17 mouse cellular contexts compared by ENCODE assay signal in genomic region chr1:71887809-71888208, GRCm38 (mm10).
DNase-seq lines count a peak whose midpoint lies in the region; ATAC-seq and TF ChIP-seq lines count a peak whose summit lies in the region.
"Had no signal": no experiment of that assay in that cellular context is flagged by ENCODE, and none has a peak within 500 bp of the region (broad histone marks: within the 10 kb centered on the region; RNA-seq: fewer than 3 reads in every experiment).

No protein-coding gene starts in this region.

- H3K36me3 ChIP-seq in ES-E14 (ENCODE audit: control insufficient read depth, insufficient read depth, low read length, poor library complexity, severe bottlenecking) = no peaks in the 10 kb centered on the region
- no peaks in the 10 kb centered on the region for H3K36me3 ChIP-seq in liver, embryonic 16.5 days (ENCODE audit: control insufficient read depth, insufficient read depth)
- no peaks in the 10 kb centered on the region for H3K36me3 ChIP-seq in forebrain, embryonic 16.5 days (ENCODE audit: control insufficient read depth, insufficient read depth)
- H3K36me3 ChIP-seq: embryonic facial prominence, embryonic 13.5 days; midbrain, embryonic 12.5 days had no signal

- H3K9me3 ChIP-seq in ES-E14 (ENCODE audit: control insufficient read depth, insufficient read depth, low read depth, low read length) = no peaks in the 10 kb centered on the region
- H3K9me3 ChIP-seq in liver, embryonic 16.5 days (replicated peaks; ENCODE audit: control insufficient read depth, low read length) = no peaks in the 10 kb centered on the region
- H3K9me3 ChIP-seq in forebrain, embryonic 16.5 days (ENCODE audit: control insufficient read depth, low read length) = no peaks in the 10 kb centered on the region
- H3K9me3 ChIP-seq: embryonic facial prominence, embryonic 13.5 days; midbrain, embryonic 12.5 days had no signal

- no peaks in the 10 kb centered on the region for H3K4me1 ChIP-seq in ES-E14 (ENCODE audit: control insufficient read depth in 2 of 2, insufficient read depth in 2 of 2, low read length in 2 of 2, poor library complexity in 1 of 2)
- no peaks in the 10 kb centered on the region; the same call in 1 of the 2 replicates for H3K4me1 ChIP-seq in liver, embryonic 16.5 days (ENCODE audit: control insufficient read depth, low read depth, low read length)
- H3K4me1 ChIP-seq in forebrain, embryonic 16.5 days (replicated peaks; ENCODE audit: control insufficient read depth, insufficient read depth, low read length) = no peaks in the 10 kb centered on the region

- ATAC-seq in liver, embryonic 16.5 days (ENCODE audit: low read depth) = peak; percentile 82
- no peak for ATAC-seq in forebrain, embryonic 16.5 days
- ATAC-seq: forebrain, postnatal 0 days had no signal

- H3K27ac ChIP-seq in ES-E14 (ENCODE audit: insufficient read depth, low read depth, low read length, poor library complexity, severe bottlenecking) = 0 out of 2 replicates have a peak overlapping the region, but pooled peaks have one; percentile 31
- peak overlapping the region; percentile 87 for H3K27ac ChIP-seq in liver, embryonic 16.5 days (ENCODE audit: low read length)
- no peak overlapping the region for H3K27ac ChIP-seq in forebrain, embryonic 16.5 days (ENCODE audit: low read length)
- H3K27ac ChIP-seq: embryonic facial prominence, embryonic 13.5 days; midbrain, embryonic 12.5 days had no signal

- WGBS in liver, embryonic 16.5 days (ENCODE audit: insufficient replicate concordance) = 41% methylated on average over 3 of the region's 3 CpGs
- WGBS in forebrain, embryonic 16.5 days = 89% methylated on average over 3 of the region's 3 CpGs

- no peaks in the 10 kb centered on the region for H3K27me3 ChIP-seq in liver, embryonic 16.5 days (ENCODE audit: control insufficient read depth, insufficient read depth, low read depth, low read length)
- H3K27me3 ChIP-seq in forebrain, embryonic 16.5 days (replicated peaks; ENCODE audit: control insufficient read depth, insufficient read depth, low read length) = no peaks in the 10 kb centered on the region
- H3K27me3 ChIP-seq: embryonic facial prominence, embryonic 13.5 days; midbrain, embryonic 12.5 days had no signal

- no peak overlapping the region for H3K9ac ChIP-seq in ES-E14 (ENCODE audit: insufficient read depth, low read depth, low read length, poor library complexity, severe bottlenecking)
- no peak overlapping the region for H3K9ac ChIP-seq in liver, embryonic 16.5 days (ENCODE audit: low read depth, low read length)
- H3K9ac ChIP-seq in forebrain, embryonic 16.5 days (replicated peaks; ENCODE audit: low read depth, low read length) = no peak overlapping the region
- H3K9ac ChIP-seq: embryonic facial prominence, embryonic 13.5 days; forebrain, postnatal 0 days; midbrain, embryonic 12.5 days had no signal

- in situ Hi-C loops in ES-E14 (cut with MboI; ENCODE audit: low sequenced_read_pairs in 2 of 2, unreplicated experiment in 2 of 2) = no loop called here

- no peak overlapping the region for H3K4me3 ChIP-seq in ES-E14 (ENCODE audit: insufficient read depth in 1 of 2, low read depth in 1 of 2, low read length in 2 of 2, poor library complexity in 1 of 2, severe bottlenecking in 1 of 2)
- no peak overlapping the region for H3K4me3 ChIP-seq in liver, embryonic 16.5 days (ENCODE audit: low read depth, low read length)
- H3K4me3 ChIP-seq in forebrain, embryonic 16.5 days (replicated peaks; ENCODE audit: low read length) = no peak overlapping the region
- H3K4me3 ChIP-seq: embryonic facial prominence, embryonic 13.5 days; midbrain, embryonic 12.5 days had no signal

- peak; percentile 92 for DNase-seq in heart, adult 11 months
- no peak for DNase-seq in heart, postnatal 10 days
- DNase-seq in ES-E14 (ENCODE audit: low read depth, low spot score) = no peak
- DNase-seq in gastrocnemius, postnatal 25 days = peak; percentile 76
- DNase-seq in left cerebral cortex, postnatal 10 days (ENCODE audit: extremely low spot score in 1 of 2, low spot score in 2 of 2) = no peak
- DNase-seq in right cerebral cortex, postnatal 10 days (ENCODE audit: low spot score in 2 of 2) = no peak
- DNase-seq: adrenal gland, postnatal 25 days; cerebellum, postnatal 36 days; forebrain, postnatal 0 days; layer of hippocampus, adult 9-11 months; lung, postnatal 14 days; retina, postnatal 1 day; thymus, adult 18-20 months had no signal

- intact Hi-C loops in heart, postnatal 10 days (cut with DNase I) = no loop called here
- intact Hi-C loops in left cerebral cortex, postnatal 10 days (cut with DNase I) = no loop called here

- 0 out of 2 replicates have a peak overlapping the region, but pooled peaks have one; percentile 6 for H3K4me2 ChIP-seq in liver, embryonic 16.5 days (ENCODE audit: low read depth, low read length)
- no peak overlapping the region for H3K4me2 ChIP-seq in forebrain, embryonic 16.5 days (ENCODE audit: low read length)
- H3K4me2 ChIP-seq: embryonic facial prominence, embryonic 13.5 days; midbrain, embryonic 12.5 days had no signal

TF ChIP-seq in ES-E14, 5 proteins besides CTCF, POLR2A, EP300 and RAD21:
- TF ChIP-seq HCFC1 (IDR thresholded peaks at IDR 0.05; ENCODE audit: borderline replicate concordance, insufficient read depth, low read length) = no peak
- no peak for TF ChIP-seq CHD2 (IDR thresholded peaks at IDR 0.05; ENCODE audit: low read depth, low read length)
- no peak for TF ChIP-seq ZNF384 (IDR thresholded peaks at IDR 0.05; ENCODE audit: low read depth, low read length)
- no peak for TF ChIP-seq MAFK (IDR thresholded peaks at IDR 0.05; ENCODE audit: insufficient read depth, low read depth, low read length)
- no peak for TF ChIP-seq ZC3H11A (IDR thresholded peaks at IDR 0.05; ENCODE audit: borderline replicate concordance, low read depth, low read length)
TF ChIP-seq in ES-E14: peak in this region for 0.

Comparison
In these comparisons a context has a peak if more than half of its experiments do, and no peak if none do; other contexts are left out.
1. DNase-seq: peak in heart, adult 11 months (single experiment) and gastrocnemius, postnatal 25 days (single experiment); none in heart, postnatal 10 days (0 of 2), ES-E14 (single experiment), left cerebral cortex, postnatal 10 days (0 of 2) and right cerebral cortex, postnatal 10 days (0 of 2).